Mouse (Mus musculus) T-helper 17 cell (primary cell): ENCODE measurements around the gene Ap1m2.

ENCODE experiments used
- in situ Hi-C, 2 experiments: fragments of 300-600 bp; cut with MboI, MseI; formaldehyde crosslinking; loops; 1 replicate in 1 of 2; 2 replicates in 1 of 2; pipeline ENCODE4 v1.15.1; 2025; ENCODE audit warnings: high pct_unique_total_duplicates in 2 of 2

Ap1m2 gene

GRCm38 (mm10) chr9:21312134-21312533 is at the start of gene Ap1m2:
Ap1m2 (minus strand) TSS chr9:21312337.
- in situ Hi-C loops, result loop anchor here in 1 of 2 experiments (5.0 kb wide), 1 partner anchor 40 kb away; no protein-coding TSS in a partner anchor

DNA sequence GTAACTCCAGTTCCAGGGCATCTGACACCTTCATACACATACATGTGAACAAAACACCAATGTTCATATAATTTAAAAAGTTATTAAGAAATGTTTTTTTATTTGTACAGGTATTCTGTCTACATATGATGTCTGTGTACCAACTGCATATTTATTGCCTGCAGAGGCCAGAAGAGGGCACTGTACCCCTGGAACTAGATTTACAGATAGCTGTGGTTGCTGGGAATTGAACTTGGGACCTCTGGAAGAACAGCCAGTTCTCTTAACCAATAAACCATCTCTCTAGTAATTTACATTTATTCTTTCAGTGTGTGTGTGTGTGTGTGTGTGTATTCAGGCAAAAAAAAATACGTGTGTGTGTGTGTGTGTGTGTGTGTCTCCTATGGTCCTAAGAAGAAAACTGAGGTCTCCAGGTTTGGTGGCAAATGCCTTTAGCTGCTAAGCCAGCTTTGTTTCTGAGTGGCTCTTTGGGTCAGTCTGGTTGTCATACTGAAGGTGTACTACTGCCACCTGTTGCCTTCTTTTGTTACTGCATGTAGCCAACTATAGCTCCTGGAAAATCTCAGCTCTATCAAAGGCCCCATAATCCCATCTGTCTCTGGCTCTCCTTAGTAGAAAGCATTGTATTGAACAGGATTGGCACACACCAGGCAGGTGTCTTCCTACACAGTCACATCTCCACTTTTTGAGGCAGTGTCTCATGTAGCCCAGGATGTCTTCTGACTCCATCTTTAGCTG is 45.0 kb upstream of the Ap1m2 start:
- in situ Hi-C loops, result loop anchor here in 1 of 2 experiments (10.0 kb wide), 1 partner anchor 62 kb away; the partner anchor contains the start of gene Cdkn2d

- in situ Hi-C loops, result loop anchor here (5.0 to 10.0 kb wide), 3 partner anchors 37 to 60 kb away; partner anchors contain the start of genes Ap1m2 (in 1 of the 2) and Cdkn2d (in 1 of the 2)
Observed at GRCm38 (mm10) chr9:21354796-21355195, 42.7 kb upstream of the Ap1m2 start.

GRCm38 (mm10) chr9:21353373-21353686 is 41.2 kb upstream of the Ap1m2 start:
- in situ Hi-C loops, result loop anchor here (5.0 to 10.0 kb wide), 3 partner anchors 36 to 59 kb away; partner anchors contain the start of genes Ap1m2 (in 1 of the 2) and Cdkn2d (in 1 of the 2)

DNA sequence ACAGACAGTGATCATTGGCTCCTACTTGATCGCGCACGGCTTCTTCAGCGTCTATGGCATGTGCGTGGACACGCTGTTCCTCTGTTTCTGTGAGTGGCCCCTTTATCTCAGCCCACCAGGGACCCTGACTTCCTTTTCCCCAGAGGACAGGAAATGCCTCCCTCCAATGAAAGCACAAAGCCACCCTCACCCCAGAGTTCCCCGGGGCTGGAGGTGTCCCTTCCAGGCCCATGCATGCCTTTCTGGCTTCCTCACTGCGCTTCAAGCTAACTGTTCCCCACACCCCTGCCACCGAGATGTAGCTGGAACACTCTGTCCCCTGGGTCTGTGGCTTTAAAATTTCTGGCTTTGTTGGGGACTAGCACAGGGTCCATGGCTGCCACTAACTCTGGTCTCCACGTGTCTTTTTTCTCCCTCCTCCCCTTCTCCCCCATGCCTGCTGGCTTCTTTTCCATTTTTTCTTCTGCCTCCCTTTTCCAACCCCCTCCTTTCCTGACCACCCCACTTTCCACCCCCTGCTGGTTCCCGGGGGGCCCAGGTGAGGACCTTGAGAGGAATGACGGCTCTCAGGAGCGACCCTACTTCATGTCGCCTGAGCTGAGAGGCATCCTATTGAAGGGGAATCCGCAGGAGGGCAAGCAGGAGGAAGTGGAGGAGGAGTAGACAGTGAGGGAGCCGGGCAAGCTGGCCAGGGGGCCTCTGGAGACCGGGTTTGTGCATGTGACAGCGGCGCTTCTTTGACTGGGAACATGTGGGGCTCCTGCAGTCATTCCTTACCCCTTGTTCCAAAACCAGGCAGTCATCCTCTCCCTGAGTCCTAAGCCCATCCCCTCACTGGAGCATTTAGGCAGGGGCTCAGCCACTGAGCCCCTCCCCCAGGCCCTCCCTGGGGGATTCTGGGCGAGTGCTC is 40.6 kb upstream of the Ap1m2 start:
- in situ Hi-C loops, result loop anchor here (5.0 to 10.0 kb wide), 3 partner anchors 35 to 58 kb away; partner anchors contain the start of genes Ap1m2 (in 1 of the 2) and Cdkn2d (in 1 of the 2)

DNA sequence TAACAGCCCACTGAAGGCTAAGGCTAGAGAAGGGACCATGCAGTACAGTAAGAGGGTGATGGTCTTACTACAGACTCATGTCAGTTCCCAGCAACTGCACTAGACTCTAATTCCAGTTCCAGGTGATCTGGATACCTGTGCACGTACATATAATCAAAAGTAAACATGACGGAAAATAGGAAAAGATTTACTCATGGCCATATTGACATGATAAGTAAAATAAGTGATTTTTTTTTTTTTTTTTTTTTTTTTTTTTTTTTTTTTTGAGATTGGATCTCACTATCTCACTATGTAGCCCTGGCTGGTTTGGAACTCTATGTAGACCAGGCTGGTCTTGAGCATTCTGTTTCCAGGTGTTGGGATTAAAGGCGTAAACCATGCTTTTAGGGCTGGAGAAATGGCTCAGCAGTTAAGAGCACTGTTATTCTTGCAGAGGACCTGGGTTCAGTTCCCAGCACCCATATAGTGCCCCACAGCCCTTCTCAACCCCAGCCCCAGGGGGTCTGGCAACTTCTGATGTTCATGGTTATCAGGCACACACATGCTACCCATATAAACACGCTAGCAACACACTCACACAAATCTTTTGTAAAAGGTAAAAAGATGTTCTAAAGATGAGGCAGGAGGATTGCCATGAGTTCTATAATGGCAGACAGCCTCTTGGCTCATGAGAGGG is 39.7 kb upstream of the Ap1m2 start:
- in situ Hi-C loops, result loop anchor here (5.0 to 10.0 kb wide), 3 partner anchors 35 to 57 kb away; partner anchors contain the start of genes Ap1m2 (in 1 of the 2) and Cdkn2d (in 1 of the 2)

DNA sequence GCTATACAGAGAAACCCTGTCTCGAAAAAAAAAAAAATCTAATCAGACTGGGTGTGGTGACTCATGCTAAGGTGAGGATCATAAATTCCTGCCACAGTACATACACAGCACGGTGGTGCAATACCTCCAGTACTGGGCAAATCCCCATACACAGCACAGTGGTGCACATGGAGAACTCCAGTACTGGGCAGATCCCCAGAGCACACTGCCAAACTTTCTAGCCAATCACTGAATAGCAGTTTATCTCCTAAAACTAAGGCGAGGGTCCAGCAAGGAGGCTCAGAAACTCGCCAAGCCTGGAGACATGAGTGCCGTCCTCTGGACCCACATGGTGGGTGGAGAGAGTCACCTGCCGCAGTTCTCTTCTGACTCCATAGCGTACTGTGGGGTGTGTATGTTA is 39.0 kb upstream of the Ap1m2 start:
- in situ Hi-C loops, result loop anchor here (5.0 to 10.0 kb wide), 3 partner anchors 34 to 56 kb away; partner anchors contain the start of genes Ap1m2 (in 1 of the 2) and Cdkn2d (in 1 of the 2)

DNA sequence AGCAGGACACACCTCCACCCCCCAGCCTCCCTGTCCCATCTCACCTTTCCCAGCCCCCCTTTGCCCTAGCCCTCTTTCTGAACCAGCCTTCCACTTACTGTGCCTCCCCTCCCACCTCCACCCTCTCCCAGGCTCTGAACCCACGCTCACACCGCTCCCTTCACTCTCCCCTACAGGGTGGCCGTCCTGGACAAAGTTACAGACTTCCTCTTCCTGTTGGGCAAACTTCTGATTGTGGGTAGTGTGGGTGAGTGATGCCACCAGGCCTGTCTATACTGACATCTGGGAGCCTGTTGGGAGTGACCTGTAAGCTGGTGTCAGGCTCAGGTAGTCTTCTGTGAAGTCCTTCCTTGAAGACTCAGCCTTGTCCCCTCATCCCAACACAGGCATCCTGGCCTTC is 36.0 kb upstream of the Ap1m2 start:
- in situ Hi-C loops, result loop anchor here in 1 of 2 experiments (5.0 kb wide), 1 partner anchor 69 kb away; no protein-coding TSS in a partner anchor

GRCm38 (mm10) chr9:21346627-21347365 is 34.7 kb upstream of the Ap1m2 start:
- in situ Hi-C loops, result loop anchor here in 1 of 2 experiments (5.0 kb wide), 1 partner anchor 71 kb away; no protein-coding TSS in a partner anchor

- in situ Hi-C loops, result no loop called here
Observed at GRCm38 (mm10) chr9:21340411-21340810, 28.3 kb upstream of the Ap1m2 start.

DNA sequence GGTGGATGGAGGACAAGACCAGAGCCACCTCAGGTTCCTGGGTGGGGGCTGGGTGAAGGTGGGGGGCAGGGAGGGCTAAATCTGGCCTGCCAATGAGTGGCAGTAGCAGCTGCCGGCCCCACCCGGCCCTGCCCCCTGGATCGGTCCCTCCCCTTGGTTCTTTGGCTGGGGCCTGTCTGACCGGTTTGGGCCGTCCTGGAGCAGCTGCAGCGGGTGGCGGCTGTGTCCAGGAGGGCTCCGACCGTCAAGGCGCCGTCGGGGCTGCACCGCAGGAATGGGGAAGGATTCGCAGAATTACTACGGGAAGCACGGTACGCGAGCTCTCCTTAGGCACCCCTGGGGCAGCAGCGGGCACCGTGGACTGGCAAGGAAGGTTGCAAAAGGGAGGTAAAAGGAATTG is 25.5 kb upstream of the Ap1m2 start:
- in situ Hi-C loops, result no loop called here

GRCm38 (mm10) chr9:21336491-21336890 is 24.4 kb upstream of the Ap1m2 start:
- in situ Hi-C loops, result no loop called here

DNA sequence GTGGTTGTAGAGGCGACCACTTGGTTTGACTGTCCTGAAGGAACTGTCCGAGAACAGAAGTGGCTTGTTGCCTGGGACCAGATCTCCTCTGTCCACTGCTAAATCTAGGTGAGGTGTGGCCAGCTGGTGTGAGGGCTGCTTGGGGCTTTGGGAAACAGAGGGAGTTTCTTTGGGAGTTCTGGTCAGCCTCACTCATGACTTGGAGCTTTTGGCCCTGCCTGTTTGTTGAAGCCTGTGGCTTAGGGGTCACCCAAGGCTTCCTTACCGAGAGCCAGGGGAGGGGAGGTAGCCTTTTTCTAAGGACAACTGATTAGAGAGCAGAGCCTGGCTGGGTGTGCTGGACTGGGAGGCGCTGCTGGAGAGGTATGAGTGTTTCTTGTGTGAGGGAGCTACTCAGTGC is 23.3 kb upstream of the Ap1m2 start:
- in situ Hi-C loops, result no loop called here

- in situ Hi-C loops, result no loop called here
Observed at GRCm38 (mm10) chr9:21334747-21335146, 22.6 kb upstream of the Ap1m2 start.

GRCm38 (mm10) chr9:21333523-21333922 is 21.4 kb upstream of the Ap1m2 start:
- in situ Hi-C loops, result no loop called here

DNA sequence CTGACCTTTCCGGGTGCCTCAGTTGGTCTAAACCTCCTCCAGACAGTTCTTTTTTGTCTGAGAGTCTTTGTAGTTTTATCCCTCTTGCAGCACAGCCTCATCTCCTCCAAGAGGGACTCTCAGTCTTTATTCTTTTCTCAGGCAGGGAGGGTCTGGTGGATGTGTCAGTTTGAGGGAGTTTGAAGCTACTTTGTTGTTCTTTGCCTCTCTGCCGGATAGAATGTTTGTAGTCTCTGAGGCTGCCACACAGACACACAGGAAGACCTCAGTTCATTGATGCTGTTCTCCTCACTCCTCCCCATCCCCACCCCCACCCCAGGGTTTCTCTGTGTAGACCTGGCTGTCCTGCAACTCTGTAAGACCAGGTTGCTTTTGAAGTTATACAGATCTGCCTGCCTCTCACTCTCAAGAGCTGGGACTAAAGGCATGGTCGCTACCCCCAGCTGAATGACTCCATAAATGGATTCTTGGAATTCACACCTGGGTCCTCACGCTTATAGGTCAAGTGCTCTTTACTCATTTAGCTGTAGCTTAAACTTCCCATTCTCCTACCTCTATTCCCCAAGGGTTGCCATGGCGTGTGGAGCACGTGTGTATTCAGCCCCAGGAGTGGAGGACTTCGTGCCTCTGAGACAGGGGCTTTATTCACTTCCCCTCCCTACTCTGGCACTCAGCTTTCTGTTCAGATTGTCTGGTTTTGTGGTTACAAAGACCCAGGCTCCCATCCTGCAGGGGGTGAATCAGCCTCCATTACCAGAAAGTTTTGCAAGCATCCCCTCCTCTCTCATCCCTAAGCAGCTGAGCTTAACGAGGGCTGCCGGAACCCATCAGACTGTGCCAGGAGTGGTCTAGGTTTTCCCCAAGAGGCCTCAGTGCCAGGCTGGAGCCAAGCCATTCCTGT is 20.3 kb upstream of the Ap1m2 start:
- in situ Hi-C loops, result no loop called here

- in situ Hi-C loops, result no loop called here
Observed at GRCm38 (mm10) chr9:21331365-21332140, 19.4 kb upstream of the Ap1m2 start.

- in situ Hi-C loops, result no loop called here
Observed at GRCm38 (mm10) chr9:21329699-21330289, 17.7 kb upstream of the Ap1m2 start.
